Mouse (Mus musculus) kidney, adult 11 months (tissue): ENCODE measurements at regions not wholly inside any gene's neighbourhood (a gene's known extent, or its start where the extent isn't known, plus 50 kb on each side); places are given as distances from the start of the nearest gene placed in this dataset.

Source experiments
- DNase-seq: peaks from one replicate; pipeline ENCODE4 v3.0.0; 2022

DNA sequence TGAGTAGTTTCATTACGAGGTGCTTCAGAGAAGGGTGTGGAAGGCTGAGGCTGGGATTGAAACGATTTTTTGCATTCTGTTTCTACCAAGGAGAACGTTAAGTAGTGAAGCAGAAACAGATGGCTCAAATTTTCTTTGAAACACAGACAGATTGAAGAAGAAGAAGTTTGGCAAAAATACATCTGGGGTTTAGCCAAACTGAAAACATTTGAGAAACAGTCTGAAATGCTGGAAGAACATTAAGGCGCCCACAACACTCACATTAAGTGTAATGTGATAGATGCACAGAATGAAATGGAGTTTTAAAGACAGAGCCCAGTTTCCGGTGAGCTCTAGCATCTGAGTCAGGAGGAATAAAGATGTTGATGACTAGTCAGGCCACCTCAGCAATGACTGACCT, 275.5 kb downstream of the Gm5447 start:
- DNase-seq, result no peak

DNA sequence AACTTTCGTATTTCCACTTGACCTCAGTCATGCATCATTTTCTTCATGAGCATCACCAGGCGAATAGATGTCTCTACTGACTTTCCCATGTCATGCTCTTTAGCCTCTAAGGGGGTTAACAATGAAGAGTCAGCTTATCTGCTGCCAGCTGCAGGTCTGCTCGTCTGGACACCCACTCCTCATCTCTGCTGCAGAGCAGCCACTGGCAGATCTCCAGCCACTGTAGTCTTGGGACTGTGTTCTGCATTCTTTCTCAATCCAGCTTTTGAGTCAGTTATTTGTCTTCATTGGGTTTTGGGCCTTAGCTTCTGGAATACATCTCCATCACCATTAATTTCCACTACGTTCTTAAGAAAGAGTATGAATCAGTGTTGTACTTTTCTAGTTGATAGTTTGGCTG, 280.0 kb downstream of the Gm5447 start:
- no peak for DNase-seq

DNA sequence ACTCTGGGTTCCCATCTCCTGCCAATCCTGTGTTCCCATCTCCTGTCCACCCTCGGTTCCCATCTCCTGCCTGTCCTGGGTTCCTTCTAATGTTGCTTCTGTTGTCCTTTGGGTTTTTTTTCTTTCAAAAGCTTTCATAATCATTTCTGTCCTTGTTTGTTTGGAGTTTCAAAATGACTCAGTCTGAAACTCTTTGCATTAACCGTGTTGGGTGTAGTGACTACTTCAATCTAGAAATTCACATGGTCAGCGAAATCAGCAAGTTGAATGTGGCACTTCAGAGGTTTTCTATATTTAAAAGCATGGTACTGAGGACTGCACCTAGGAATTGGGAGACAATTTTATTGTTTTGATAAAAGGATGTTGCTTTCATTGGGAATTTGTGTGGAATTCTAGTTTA, 280.7 kb downstream of the Gm5447 start:
- DNase-seq, result no peak

DNA sequence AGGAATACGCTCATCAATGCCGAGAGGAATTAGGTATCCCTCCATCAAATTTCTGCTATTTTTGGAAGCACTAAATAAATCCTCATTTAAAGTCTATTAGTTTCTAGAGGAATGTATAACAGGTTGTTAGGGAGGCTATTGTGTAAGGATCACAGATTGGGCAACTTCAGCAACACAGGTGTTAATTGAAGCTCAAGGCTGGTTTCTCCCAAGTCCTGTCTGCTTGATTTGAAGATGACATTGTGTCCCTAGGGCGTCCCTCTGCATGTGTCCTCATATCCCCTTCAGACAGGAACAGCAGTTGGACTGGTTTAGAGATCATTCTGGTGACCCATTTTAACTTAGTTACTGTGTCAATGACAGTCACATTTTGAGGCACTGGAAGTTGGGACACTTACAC, 281.5 kb downstream of the Gm5447 start:
- DNase-seq, result no peak

DNA sequence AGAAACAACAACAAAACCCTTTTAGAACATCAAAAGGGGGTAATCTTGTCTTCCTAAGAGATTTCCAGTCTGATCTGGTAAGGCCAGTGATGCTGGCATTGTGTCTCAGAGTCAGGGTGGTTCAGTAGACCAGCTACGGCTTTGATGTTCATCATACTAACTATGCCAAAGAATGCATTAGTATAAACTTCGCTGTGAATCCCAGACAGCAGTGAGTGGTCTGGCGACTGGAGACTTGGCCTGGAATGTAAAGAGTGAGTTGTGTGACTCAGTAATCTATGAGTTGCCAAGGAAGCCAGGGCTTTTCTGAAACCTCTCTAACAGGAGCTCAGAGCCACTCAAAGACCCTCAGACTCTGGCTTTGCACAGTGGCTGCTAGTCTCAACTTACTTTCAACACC, 288.1 kb upstream of the Foxq1 start:
- DNase-seq, result no peak

DNA sequence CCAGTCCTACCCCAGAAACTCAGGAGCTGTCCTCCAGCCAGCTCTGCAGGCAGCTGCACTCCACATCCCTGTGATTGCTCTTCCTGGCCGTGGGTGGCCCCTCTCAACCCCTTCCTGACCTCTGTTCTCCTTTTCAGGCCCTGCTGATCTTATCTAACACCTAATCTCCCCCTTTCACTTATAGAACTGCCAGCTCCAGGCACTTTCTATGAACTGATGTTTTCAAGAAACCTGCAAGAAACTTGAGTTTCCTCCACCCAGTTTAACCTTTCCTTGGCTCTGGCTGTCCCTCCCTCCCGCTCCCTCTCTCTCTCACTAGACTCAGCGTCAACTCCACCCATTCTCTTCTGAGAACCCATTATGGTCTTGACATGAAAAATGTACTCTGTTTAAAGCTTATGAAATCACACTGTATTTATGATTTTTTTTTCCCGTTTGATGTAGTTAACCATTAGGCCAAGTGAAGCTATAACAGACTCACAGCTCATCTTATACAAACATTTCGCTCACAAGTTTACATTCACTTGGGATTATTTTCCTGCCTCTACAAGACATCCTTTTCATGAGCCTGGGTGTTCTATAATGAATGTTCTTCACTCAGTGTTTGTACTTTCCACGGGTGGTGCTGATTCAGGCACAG, 279.8 kb upstream of the Foxq1 start:
- no peak for DNase-seq

DNA sequence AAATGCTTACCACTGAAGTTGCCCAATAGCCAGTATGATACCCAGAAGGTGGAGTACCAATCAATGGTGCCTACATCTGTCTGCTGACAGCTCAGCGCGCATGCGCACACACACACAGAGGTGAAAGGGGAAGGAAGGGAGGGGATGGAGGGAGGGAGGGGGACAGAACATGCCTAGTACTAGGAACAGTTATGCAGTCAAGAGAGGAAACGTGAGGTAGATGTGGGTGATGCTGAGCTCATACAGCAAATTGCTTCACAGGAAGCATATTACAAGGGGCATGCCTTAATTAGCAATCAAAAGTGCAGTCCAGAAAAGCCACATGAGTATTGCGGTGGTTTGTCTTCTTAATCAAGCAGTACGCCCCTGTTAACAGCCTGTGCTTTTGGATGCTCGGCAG, 265.3 kb upstream of the Foxq1 start:
- no peak for DNase-seq

DNA sequence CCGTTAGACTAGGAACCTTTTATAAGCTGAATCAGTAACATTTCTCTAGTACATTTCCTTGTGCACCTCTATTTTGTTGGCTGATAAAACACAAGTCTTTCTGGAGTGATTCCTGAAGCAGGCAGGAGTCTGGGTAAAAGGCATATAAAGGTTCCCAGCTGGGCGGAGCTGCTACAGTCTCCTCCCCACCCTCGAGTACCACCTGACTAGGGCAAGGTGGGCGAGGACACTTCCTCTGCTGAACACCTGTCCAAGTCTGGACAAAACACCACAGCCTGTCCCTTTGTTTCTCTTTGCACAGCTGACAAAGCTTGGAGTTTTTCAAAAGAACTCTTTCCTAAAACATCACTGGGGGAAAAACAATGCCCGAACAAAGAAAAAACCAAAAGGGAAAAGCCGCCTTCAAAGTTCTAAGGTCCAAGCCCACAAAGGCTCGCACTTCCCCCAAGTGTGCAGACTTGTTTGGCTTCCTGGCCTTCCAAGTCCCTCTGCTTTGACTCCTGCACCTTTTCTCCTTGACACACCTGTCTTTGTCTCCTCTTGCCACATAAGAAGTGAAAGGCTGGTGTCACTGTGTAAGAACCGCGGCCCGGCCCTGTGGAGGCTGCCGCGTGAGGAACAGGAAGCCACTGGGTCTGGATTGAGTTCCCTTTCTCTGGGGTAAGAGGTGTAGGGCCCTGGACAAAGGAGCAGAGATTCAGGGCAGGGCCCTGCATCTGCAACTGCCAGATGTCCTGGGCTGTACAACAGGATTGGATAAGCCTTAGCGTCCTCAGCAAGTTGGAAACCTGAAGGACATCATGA, 263.1 kb upstream of the Foxq1 start:
- DNase-seq, result no peak

DNA sequence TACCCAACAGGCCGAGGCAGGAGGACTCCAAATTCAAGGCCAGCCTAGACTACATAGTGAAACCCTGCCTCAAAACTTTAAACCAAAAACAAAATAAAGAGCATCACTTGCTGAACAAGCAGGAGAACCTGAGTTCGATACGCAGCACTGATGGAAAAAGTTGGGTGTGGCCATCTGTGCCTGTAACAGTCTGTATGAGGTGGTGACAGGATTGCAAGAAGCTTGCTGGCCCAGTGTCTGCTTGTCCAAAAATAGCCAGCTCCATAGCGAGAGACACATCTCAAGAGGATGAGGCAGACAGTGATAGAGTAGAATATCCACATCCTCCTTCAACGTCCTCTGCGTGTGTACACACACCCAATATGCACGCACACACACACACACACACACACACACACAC, 261.9 kb upstream of the Foxq1 start:
- no peak for DNase-seq

DNA sequence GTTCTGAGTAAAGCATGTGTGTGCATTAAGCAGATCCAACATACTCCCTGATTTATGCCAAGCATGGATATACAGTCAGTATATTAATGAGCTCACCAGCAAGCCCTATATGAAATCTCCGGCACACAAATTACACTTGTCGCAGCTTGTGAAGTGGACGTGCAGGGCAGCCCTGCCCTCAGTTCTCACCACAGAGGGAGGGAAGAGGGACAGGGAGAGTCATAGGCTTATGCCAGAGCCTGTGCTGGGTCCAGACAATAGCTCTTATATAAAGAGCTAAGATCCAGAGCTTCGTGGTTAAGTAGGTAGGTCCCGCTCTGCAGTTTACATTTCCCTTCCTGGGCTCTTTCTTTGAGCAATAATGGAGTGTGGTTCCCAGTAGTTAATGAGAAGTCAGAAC, 252.7 kb upstream of the Foxq1 start:
- DNase-seq, result no peak

DNA sequence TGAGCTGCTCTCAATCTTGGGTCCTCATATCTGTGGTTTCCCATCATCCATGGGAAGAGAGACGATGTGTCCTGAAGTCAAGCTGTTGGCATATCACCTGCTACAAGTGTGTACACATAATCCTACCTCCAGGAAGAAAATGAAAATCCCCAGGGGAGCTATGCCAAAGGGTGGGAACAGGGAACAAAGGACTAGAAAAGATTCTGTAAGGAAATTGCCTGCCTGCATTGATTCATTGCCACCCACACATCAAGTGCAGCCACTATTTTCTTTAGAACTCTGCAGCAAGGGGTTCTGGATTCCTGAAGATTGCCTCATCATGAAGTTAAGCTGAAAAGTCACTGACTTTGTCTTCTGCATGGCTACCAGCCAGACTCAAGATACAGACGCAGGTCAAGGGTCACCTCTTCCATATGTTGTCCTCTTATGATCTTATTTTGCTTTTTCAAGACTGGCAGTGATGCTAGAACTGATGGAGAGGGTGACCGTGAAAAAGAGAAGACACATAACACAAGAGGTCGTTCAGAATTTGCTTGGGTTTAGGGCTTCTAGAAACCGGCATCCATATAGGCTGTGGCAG, 251.6 kb upstream of the Foxq1 start:
- no peak for DNase-seq

DNA sequence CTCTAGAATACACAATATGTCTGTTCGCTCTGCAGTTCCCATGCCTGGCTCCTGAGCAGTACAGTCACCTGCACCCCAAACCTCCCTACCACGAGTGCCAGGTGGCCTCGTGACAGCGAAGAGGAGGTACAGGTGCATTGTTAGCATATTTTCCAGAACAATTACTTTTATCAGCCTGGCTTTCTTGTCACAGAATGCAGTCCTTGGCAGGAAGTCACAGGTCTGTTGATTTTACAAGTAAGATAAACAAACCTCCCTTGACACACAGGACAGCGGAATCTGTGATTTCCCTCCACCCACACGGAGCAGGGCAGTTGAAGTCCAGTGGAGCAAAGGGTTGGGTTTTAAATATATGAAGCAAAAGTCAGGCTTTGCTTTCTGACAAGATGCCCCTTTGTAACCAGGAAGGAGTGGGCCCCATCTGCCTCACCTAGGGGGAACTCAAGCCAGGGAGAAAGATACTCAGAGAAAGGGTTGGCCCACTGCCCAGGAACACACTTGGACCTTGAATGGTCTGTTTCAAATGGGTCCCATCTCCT, 246.8 kb upstream of the Foxq1 start:
- DNase-seq, result no peak

DNA sequence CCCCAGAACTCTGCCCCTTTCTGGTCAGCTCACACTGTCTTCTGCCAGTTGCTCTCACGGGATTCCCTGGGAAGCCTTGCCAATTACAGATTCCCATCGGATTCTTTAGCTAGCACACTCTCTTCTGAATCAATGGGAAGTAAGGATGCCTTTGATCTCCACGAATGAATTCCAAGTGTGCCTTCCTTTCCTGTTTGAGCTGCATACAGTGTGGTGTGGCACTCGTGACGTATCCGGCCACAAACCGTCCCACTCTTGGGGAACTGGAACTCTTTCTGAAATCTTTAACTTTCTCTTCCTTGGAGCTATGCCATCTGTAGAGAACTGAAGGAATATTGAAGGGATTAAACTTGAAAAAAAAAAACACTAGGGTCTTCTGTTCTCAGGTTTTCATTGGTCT, 243.2 kb upstream of the Foxq1 start:
- DNase-seq, result no peak

DNA sequence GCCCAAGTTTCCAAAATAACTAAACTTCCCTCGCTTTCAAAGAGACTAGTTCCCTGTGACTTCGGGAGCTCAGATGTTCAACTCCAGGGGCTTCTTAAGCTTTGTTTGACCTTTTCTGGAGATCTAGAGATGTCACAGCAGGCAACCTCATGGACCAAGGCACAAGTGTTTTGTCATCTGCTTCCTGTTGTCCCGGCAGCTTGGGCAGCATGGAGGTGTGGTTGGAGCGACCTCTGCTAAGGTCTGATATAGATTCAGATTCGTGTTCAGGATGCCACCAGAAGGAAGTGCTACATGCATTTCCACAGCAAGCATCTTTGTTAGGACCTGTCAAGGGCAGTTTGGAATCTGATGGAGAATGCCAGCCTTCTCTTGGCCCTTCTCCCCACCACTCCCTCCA, 242.1 kb upstream of the Foxq1 start:
- DNase-seq, result no peak

DNA sequence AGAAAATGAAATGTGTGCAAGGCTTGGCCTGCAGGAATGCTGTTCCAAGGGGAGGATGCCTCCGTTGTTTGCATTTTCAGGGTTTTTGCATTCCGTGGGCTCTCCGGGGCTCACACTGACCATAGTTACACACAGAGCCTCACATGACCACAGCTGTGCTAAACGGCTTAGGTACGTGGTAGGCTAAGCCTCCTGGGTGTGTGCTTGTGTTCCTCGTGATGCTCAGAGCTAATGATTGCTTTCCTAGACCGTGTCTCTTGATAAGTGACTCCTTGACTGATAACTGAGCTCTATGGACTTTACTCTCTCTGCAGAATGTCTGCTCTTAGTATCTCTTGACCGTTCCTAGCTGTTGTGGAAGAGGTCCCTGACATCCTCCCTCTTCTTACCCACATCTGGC, 238.9 kb upstream of the Foxq1 start:
- DNase-seq, result no peak

DNA sequence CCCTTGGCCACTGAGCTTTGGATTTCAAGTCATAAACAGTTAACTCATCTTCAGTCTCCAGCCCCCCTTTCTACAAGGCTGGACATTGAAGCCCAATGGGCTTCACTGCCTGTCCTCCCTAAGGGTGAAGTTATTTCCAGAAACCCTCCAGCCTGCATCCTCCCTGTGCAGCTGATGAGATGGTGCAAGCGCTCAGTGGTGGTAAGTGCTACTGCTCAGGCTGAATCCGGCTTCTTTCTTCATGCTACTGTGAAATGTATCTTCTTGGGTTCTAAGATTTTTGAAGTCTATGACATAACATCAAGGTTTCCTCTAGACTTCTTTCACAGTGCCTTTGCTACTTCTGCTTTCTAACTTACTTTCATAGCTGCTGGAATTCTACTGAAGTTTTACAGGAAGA, 237.9 kb upstream of the Foxq1 start:
- DNase-seq, result no peak

DNA sequence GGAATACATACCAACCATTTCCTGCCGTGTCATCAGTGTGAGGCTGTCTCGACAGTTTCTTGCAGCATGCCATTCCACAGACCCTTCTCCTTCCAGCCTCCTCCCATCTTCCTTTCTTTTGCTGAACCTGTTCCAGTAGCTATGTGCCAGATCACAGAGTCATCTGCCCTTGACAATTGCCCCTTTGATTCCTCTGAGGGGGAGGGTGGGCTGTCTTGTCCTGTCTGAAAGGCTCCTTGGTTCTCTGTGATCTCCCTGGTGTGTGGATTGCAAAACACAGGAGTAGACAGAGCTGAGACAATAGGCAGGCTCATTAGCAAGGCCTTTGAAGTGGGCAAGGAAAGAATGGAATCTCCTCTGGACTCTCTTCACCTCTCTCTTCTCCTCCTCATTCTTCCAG, 234.5 kb upstream of the Foxq1 start:
- DNase-seq, result no peak

DNA sequence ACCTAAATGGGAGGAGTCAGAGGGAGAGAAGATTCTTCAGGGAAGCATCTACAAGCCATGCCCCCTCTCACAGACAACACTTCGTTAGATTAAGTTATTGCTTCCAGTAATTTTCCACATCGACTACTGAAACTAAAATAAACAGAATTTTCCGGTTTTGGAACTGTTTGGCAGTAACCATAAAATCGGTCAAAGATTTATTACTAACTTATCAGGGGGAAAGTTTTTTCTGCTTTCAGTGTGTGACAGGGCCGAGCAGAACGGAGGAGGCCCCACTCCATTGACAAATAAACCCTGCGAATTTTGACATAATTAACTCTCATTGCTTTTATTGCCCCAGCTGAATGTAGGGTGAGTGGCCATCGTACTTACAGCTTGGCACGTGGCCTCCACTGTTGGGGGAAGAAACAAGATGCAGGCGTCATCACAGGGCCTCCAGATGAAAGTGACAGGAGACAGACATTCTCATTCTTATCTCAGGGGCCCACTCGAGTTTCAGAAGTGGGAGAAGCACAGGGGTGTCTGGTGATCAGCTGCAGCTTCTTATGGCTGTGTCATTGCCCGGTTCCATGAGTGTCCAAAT, 229.6 kb upstream of the Foxq1 start:
- DNase-seq, result peak; percentile 17

DNA sequence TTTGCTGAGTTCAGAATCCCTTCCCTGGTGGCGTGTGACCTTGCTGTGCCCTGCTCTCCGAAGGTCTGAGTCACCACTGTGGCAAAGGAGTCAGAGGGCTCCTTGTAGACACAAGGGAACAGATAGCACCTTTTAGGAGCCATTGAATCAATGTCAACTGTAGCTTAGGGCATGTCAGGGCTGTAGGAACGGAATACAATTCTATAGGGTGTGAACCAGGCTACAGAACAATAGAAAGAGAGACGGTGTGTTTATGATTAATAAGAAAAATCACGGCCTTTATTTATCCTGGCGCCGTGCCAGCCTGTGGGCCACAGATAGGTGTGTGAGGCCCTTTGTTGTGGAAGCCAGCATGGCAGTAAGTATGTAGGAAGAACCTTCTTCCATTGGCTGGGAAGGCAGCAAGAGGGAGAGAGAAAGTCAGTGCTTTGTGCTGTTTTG, 228.4 kb upstream of the Foxq1 start:
- DNase-seq, result no peak

DNA sequence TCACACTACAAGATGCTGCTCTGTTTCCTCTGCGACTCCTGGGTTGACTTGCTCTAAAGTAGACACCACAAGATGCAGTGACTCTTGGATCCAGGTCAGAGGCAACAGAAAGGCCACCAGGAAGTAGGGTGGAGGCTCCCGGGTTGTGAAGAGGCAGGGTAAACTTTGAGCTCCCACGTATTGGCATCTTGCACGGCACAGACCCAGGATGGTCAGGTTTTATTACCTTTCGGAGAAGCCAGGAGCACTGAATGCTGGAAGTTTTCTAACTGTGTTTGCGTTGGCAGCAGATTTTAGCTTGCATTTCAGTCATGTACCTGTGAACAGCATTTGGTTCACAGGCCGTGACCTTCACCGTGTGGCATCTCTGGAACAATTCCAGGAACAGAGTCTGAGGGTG, 227.2 kb upstream of the Foxq1 start:
- DNase-seq, result peak; percentile 55

DNA sequence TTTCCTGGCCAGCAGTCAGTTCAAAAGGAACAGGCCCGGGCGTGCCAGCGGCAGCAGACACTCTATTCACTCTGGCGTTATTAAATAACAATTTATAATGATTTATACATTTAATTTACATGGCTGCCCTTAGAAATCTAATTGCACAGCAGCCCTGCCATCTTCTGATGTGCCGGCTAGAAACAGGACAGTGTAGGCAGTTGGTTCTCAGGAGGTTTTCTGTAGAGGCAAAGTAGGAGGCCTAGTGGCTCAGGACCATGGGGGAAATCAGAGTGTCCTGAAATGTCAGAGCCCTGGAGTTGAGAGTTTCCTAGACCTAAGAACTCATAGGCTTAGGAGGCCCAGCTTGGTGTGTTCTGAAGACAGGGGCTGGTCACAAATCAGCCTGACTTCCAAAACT, 225.2 kb upstream of the Foxq1 start:
- DNase-seq, result no peak

DNA sequence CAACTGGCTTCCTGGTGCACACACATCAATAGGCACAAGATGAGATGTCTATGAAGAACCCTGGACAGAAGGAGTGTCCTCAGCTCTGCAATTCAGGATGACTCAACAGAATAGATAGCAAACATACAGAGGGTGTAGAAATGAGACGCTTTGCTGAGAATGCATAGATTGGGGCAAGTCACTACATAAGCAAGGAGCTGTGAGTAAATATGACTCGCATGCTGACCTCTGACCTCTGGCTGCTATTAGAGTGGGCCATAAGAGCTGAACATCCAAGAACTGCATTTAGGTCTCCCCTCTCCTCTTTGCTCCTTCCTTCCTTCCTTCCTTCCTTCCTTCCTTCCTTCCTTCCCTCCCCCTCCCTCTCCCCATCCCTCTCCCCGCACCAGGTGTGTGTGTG, 221.0 kb upstream of the Foxq1 start:
- no peak for DNase-seq

DNA sequence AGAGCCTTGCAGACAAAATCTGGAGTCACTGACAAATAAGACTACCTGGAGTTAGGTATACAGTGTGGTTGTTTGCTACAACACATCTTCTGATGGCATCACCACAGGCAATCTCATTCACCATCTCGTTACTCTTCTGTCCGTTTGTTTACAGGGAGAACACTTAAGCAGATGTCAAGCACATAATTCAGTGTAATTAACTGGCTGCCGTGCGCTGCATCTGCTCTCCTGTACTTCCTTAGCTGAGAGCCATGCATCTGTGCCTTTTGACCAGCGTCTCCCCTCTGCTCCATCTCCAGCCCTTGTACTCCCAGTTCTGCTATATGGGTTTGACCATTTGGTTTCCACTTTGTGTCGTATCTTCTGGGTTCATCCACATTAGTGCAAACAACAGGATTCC, 218.3 kb upstream of the Foxq1 start:
- DNase-seq, result no peak

DNA sequence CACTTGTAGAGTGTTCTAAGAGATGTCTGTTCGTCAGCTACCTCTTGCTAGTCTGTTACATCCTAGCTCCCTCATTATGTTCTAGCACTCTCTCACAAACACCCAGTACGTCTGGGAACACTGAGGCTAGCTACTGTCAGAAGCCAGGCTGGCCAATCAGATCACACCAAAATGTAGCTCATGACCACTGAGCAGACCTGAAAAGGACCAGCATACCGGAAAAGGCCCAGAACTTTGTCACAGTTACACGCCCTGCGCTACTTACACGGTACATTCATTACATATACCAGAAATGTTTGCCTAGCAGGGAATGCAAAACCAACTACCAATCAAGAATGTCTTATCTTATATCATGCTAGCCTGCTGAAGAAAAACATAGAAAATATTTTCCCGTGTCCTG, 216.5 kb upstream of the Foxq1 start:
- DNase-seq, result no peak
